Mouse (Mus musculus): ENCODE results near the gene Robo2. TPM values are rescaled to one million over a fixed set of nuclear protein-coding genes. Genes with fewer than 3 reads are reported as not detected.

Gene Robo2
- polyA plus RNA-seq, 1 experiment from 2014 or later: 63.0 TPM

- 92% methylated on average over 5 of the region's 5 CpGs for WGBS
Observed at GRCm38 (mm10) chr16:73873828-73874558, 537.6 kb downstream of the Robo2 start.

GRCm38 (mm10) chr16:73870296-73870695 is 541.3 kb downstream of the Robo2 start:
- H3K36me3 ChIP-seq: no peaks in the 10 kb centered on the region
- no peak overlapping the region for H3K27ac ChIP-seq
- no peak for ATAC-seq (ENCODE audit: low FRiP score)
- H3K4me2 ChIP-seq (replicated peaks): no peak overlapping the region
- no peaks in the 10 kb centered on the region for H3K4me1 ChIP-seq
- H3K4me3 ChIP-seq: no peak overlapping the region
- no peaks in the 10 kb centered on the region for H3K9me3 ChIP-seq (replicated peaks)
- 89% methylated on average over 5 of the region's 5 CpGs for WGBS
- H3K9ac ChIP-seq: no peak overlapping the region
- no peaks in the 10 kb centered on the region for H3K27me3 ChIP-seq

More at GRCm38 (mm10) chr16:73873828-73874558, 537.6 kb downstream of the Robo2 start:
- Histone ChIP-seq H3K9me3 (replicated peaks) (no peaks in the 10 kb centered on the region), H3K4me2 (replicated peaks) (no peak overlapping the region), H3K9ac (no peak overlapping the region), H3K4me3 (no peak overlapping the region), H3K36me3 (no peaks in the 10 kb centered on the region), H3K27ac (no peak overlapping the region), H3K4me1 (no peaks in the 10 kb centered on the region), H3K27me3 (no peaks in the 10 kb centered on the region)
- ATAC-seq (ENCODE audit: low FRiP score): no peak

GRCm38 (mm10) chr16:73869527-73870212 is 542.0 kb downstream of the Robo2 start:
- Histone ChIP-seq H3K4me2 (replicated peaks) (no peak overlapping the region), H3K27ac (no peak overlapping the region), H3K4me3 (no peak overlapping the region), H3K9me3 (replicated peaks) (no peaks in the 10 kb centered on the region), H3K27me3 (no peaks in the 10 kb centered on the region), H3K4me1 (peaks cover 4% of the 10 kb centered on the region; the same call in 1 of the 2 replicates), H3K9ac (no peak overlapping the region), H3K36me3 (no peaks in the 10 kb centered on the region)
- WGBS: 70% methylated on average over 7 of the region's 7 CpGs
- ATAC-seq (ENCODE audit: low FRiP score): no peak

- H3K4me3 ChIP-seq: no peak overlapping the region
- peak overlapping the region; percentile 6 for H3K27ac ChIP-seq
- WGBS: 36% methylated on average over 9 of the region's 9 CpGs
- H3K36me3 ChIP-seq: no peaks in the 10 kb centered on the region
- H3K4me1 ChIP-seq: peaks cover 17% of the 10 kb centered on the region
- peak; percentile 54; the same call in 1 of the 2 replicates for ATAC-seq (ENCODE audit: low FRiP score)
- H3K27me3 ChIP-seq: no peaks in the 10 kb centered on the region
- H3K9me3 ChIP-seq (replicated peaks): no peaks in the 10 kb centered on the region
- H3K4me2 ChIP-seq (replicated peaks): no peak overlapping the region
- no peak overlapping the region for H3K9ac ChIP-seq
Observed at GRCm38 (mm10) chr16:73864625-73865024, 547.0 kb downstream of the Robo2 start.

- Histone ChIP-seq H3K36me3 (no peaks in the 10 kb centered on the region), H3K27me3 (no peaks in the 10 kb centered on the region), H3K9me3 (replicated peaks) (no peaks in the 10 kb centered on the region), H3K27ac (no peak overlapping the region), H3K4me2 (replicated peaks) (no peak overlapping the region), H3K9ac (no peak overlapping the region), H3K4me1 (peaks cover 17% of the 10 kb centered on the region), H3K4me3 (no peak overlapping the region)
- 5% methylated on average over 3 of the region's 3 CpGs for WGBS
- ATAC-seq (ENCODE audit: low FRiP score): no peak
Observed at GRCm38 (mm10) chr16:73863748-73864147, 547.9 kb downstream of the Robo2 start.

- H3K27ac ChIP-seq: no peak overlapping the region
- peaks cover 7% of the 10 kb centered on the region; the same call in 1 of the 2 replicates for H3K4me1 ChIP-seq
- no peak for ATAC-seq (ENCODE audit: low FRiP score)
- no peak overlapping the region for H3K9ac ChIP-seq
- H3K9me3 ChIP-seq (replicated peaks): no peaks in the 10 kb centered on the region
- H3K4me2 ChIP-seq (replicated peaks): no peak overlapping the region
- H3K4me3 ChIP-seq: no peak overlapping the region
- H3K36me3 ChIP-seq: no peaks in the 10 kb centered on the region
- 62% methylated on average over 2 of the region's 2 CpGs for WGBS
- H3K27me3 ChIP-seq: no peaks in the 10 kb centered on the region
Observed at GRCm38 (mm10) chr16:73858717-73859116, 552.9 kb downstream of the Robo2 start.

GRCm38 (mm10) chr16:73855821-73856220 is 555.8 kb downstream of the Robo2 start:
- Histone ChIP-seq H3K4me3 (no peak overlapping the region), H3K9me3 (replicated peaks) (no peaks in the 10 kb centered on the region), H3K27ac (no peak overlapping the region), H3K36me3 (no peaks in the 10 kb centered on the region), H3K27me3 (no peaks in the 10 kb centered on the region), H3K4me2 (replicated peaks) (no peak overlapping the region), H3K4me1 (no peaks in the 10 kb centered on the region), H3K9ac (no peak overlapping the region)
- ATAC-seq (ENCODE audit: low FRiP score): no peak
- WGBS: 89% methylated on average over 3 of the region's 3 CpGs

MicroRNAs within 50 kb of the gene (microRNA counts, 519-probe panel; counts per million panel counts)
- 470 counts per million, percentile 58 among the panel's probes with 10 or more counts for microRNA mmu-miR-691

Small RNA genes within 50 kb of the gene (microRNA-seq; reads per million reads assigned to microRNA genes)
- not detected for gene Gm24272
- gene Mir691: not detected
